Mouse (Mus musculus) frontal cortex, adult 2 months (tissue): ENCODE measurements at regions not wholly inside any gene's neighbourhood (a gene's known extent, or its start where the extent isn't known, plus 50 kb on each side); places are given as distances from the start of the nearest gene placed in this dataset.

ENCODE experiments used
- DNase-seq, 2 experiments: peaks; one replicate each; pipeline ENCODE4 v3.0.0; 2022; ENCODE audit warnings: low spot score in 1 of 2; ENCODE audit errors: extremely low spot score in 1 of 2

DNA sequence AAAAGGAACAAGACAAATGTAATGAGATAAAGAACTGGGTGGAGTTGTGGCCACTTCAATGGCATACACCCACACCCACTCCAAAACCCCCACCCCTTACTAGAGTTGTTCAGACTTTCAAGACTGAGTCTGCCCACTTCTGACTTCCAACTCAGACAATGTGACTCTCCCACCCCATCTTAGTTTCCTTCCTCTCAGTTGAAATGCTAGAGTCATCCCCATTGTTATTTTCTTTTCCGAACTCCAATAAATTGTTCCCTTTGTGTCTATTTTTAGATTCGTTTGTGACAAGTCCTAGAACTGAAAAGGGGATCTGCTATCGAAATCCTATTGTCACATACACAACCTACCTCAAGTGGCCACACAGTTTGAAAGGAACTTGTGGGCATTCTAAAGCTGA, 200.7 kb upstream of the Bmp2 start:
- no peak for DNase-seq

DNA sequence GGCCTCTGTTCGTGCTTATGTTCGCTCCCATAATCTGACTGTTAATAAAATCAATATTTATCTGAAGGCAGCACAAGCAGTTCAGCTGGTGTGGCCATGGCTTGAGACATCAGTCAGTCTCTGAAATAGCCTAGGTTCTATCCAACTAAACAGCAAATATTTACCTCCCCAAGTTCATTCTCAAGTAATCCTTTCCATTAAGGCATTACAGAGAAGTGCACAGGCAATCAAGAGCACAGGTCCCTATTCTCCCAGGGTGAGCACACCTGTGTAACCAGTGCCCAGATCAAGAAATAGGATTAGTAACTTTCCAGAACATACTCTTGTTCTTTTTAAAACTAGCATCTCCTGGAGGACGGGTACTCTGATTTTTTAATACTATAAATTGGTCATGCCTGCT, 199.2 kb upstream of the Bmp2 start:
- DNase-seq: no peak

DNA sequence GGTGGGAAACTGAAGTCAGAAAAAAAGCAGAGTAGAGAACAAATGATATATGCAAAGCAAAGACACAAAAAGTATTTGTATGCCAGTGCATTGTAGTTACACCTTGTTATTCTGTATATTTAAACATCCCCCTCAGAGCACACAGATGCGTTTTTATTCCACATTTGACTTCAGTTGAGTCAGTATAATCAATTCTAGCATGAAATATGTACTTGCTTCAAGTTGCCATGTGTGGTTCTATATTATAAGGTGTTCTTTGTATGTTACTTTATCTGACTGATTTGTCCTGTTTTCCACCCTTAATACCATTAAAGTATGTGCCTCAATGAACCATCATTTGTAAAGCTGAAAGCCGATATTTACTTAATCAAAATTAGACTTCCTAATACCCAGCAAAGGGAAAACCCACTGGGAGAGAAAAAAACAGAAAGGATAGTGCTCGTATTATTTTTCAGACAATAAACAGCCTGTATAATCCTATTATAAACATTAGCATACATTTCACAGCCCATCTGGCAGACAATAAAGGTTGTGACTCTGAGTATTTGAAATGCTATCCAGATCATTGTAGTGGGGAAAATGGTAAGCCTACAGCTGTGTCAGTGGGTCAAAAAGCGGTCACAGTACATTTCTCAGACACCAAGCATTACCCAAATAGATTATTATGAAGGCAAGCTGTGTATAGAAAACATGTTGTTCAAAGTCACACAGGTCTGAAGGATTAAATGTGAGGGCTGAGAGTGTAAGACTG, 189.1 kb upstream of the Bmp2 start:
- DNase-seq: no peak

DNA sequence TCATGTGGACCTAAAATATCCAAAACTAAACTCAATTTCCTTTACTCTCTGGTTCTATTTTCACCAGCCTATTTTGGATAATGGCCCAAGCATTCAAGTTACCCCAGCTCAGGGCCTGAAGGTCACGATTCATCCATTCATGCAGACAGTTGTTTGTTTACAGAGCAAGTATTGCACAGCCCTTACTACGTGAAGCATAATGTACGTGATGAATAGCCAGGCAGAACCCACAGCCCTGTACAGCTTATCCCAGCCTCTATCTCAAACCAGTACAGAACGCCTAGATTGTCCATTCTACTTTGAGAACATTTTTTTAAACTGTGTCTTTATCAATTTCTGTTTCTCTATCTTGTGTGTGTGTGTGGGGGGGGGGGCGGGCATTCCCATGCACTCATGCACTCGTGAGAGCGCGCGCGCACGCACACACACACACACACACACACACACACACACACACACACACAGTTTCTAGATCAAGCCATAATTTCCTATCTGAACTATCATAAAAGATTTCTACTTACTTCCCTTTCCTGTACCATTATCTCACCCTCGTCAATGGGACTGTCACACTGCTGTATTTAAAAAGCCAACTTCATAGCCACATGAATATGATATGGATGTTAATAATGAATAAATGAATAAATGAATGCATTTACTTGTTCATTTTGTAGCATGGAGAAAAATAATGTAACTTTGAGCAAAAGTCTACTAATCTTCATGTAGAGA, 180.3 kb upstream of the Bmp2 start:
- no peak for DNase-seq

DNA sequence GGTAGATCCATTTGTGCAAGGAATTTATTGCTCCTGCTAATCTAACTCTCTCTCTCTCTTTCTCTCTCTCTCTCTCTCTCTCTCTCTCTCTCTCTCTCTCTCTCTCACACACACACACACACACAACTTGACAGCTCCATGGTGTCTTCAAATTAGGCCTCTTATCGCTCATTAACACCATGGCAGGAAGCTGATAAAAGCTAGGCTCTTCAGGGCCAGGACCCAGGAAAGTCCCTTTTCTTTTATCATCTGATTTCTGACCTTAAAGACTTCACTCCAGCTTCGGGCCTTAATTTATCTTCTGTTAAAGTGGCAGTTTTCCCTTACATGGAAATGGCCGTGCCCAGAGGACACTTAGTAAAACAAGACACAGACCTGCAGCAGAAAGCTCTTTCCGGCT, 178.4 kb upstream of the Bmp2 start:
- no peak for DNase-seq

DNA sequence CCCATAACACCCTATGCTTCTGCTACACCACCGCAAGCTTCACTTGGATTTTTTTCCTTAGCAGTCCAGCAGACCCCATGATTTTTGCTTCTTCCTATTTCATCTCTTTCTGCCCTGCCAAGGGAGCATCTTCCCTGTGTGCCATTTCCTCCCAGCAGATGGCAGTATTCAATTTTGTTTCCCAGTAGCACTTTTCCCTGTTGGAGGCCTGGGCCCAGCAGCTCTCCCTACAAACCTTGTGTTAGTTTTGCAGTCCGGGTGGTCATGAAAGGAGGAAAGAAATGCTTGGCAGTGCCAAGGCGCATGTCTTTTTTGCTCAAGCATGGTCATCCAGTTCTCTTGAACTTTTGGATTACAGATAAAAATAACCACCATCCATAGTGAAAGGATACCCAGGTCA, 170.9 kb upstream of the Bmp2 start:
- DNase-seq: peak; percentile 13 to 75

DNA sequence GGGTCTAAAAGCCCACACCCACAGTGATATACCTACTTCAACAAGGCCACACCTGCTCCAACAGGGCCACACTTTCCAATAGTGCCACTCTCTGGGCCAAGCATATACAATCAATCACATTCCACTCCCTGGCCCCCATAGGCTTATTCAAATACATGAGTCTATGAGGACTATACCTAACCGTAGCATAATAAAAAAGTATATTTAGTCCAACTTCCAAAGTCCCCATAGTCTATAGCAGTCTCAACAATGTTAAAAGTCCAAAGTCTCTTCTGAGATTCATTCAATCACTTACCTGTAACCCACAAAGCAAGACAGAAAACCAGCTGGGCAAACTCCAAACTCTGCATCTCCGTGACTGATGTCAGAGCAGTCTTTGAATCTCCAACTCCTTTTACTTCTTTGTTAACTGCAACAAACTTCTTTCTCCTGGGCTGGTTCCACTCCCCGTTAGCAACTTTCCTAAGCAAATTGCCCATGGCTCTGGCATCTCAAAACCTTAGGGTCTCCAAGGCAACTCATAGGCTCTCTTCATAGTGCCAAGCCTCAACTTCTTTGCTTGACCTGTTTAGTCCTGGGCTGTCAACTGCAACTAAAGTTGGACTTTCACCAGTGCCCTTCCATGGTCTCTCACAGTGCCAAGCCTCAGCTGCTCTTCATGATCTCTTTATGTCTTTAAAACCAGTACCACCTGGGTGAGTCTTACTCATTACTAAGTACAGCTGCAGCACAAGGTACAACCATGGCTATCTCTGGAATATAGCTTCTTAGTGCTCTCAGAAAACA, 168.6 kb upstream of the Bmp2 start:
- DNase-seq: no peak

DNA sequence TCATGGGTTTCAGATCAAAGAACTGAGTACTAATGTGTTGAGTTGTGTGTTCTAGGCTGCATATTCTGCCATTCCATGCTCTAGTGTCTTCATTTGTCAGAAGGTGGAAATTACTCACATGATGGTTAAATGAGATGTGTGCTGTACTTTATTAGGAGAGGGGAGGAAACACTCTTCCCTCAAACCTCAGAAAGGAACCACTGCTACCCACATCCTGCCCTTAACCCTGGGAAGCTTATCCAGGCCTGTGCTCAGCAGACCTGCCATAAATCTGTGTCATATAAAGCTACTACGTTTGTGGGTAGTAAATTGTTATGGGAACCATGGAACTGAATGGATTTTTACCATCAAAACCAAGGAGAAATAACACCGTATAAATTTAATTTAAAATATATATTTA, 166.7 kb upstream of the Bmp2 start:
- no peak for DNase-seq

DNA sequence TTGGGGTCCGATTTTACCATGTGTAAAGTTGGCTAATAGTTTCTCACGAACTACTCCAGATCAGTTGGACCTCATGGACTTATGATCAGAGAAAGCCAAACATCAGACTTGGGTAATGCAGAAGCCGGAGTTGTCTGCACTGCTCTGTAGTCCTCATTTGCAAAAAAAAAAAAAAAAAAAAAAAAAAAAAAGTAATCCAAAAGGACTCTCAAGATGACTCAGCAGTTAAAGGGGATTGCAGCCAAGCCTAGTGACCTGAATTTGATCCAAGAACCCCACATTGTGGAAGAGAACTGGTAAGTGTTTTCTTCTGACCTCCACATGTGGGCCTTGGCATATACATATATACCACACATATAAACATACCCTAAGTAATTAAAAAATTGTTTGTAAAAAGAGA, 164.6 kb upstream of the Bmp2 start:
- no peak for DNase-seq

DNA sequence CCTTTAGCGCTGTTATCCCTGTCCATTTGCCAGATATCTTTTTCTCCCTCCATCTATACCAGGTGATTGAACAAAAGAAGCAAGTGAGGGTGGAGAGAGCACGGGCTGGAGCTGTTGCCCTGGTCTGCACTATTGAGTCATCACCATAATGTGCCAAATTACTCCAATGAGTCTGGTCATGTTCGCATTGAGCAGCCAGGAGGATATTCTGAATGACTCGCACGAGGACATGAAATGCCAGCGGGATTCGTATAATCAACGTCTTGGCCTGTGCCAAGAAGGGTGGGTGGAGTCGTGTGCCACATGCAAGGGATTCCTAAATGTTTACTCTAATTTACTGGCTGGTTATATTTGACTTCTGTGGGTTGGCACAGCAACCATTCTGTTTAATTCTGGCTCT, 159.7 kb upstream of the Bmp2 start:
- DNase-seq: peak in 1 of 2 experiments; percentile 14

DNA sequence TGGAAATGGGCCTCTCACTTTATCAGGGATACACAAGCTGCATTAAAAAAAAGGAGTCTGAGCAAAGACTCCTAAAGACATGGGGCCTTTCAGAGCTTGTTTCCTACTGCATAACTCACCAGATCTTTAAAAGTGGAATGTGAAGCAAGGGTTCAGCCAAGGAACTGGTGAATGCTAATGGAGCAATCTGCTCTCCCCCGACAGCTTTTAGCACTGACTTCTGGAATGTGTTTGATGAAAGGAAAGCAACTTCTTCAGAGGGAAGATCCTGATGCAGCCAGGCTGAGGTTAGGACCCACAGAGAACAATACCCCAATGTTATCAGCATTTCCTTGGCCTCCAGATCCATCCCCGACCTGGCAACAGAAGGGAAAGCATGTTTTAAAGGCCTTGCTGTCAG, 154.4 kb upstream of the Bmp2 start:
- no peak for DNase-seq

DNA sequence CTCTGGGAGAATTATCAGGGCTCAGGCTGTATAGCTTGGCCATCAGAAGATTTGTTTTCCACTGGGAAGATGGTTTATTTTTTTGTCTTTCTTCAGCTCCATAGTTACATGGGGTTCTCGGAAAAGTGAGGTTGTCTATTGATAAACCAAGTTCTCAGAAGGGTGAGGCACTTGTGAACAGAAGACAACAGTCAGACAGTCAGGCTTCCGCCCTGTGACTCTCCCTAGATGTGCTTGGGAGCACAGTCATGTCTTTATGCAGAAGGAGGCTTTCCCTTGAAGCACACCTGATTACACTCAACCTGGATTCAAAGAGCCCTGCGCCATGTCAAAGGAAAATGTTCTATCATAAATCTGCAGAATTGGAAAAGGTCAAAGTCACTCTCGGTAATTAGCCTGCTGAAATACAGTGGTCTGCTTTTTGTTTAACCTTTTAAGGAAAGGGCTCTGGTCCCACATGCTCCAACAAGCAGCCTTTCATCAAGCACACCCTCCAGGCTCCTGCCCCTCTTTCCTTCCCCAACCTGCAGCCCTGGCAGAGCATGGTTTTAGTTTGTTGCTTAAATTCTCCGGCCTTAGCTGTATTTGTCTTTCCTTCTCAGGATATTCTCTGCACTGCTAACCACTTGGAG, 152.8 kb upstream of the Bmp2 start:
- no peak for DNase-seq

DNA sequence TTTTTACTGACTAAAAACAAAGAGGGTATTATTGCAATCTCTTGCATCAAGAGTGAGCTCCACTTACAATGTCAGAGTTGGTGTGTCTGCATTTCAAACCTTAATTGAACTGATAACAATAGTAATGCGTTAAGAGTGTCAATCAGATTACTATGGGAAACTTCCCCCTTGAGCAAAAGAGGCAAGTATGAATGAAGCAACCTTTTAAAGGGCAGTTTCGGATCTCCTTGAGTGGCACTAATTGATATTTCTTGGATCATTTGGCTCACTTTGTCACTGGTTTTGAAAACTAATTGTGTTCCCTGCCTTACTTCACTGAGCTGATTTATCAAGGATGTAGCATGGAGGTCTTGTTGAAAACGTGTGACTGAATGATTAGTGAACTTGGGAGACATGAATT, 151.0 kb upstream of the Bmp2 start:
- no peak for DNase-seq

DNA sequence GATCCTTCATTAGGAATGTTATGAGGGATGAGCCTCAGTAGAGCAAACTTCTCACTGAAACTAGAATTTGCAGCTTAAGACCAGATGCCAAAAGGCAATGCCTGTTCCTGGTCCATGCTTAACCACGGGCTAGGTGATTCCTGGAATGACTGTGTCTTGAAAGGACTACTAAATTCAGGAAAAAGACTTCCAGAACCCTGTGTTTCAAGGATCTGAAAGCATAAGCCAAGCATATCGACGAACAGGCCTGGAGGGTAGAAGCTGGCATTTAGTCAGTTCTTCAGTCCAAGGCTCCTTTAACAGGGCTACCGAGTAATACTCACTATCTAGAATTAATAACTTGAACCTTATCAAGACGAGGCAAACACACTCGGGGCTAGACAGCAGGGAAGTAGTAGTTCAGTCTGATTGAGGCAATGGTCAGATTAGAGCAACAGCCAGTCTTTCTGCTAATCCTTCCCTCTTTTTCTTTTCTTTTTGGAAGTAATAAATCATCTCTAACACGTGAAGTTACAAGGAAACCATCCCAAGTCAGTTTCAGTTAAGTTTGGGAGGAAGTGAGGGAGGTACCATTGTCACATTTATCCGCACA, 134.9 kb upstream of the Bmp2 start:
- no peak for DNase-seq

DNA sequence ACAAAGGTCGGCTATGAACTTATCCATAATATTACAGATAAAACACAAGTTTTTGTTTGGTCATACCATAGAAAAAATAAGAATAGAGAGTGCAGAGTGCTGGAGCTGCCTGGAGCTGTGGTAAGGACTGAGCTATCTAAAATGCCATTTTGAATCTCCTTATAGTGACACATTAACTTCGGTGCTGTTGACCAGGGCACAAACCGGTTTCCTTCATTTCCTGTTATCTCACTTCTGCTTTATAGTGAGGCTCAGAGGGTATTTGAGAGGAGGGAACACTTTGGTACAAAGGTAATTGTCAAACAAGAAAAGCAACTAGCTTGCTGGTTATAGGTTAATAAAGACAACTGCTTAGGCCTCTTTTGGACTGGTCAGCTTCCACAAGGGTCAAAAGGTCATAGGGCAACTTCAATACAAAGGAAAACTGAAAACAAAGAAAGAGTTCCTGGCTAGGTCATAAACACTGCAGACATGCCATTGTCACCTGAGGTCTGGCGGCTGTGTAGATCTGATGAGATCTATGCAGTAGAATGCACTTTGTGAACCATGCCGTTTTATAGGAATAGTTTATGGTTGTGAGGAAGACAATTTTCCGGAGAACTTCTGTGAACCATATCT, 132.2 kb upstream of the Bmp2 start:
- no peak for DNase-seq

DNA sequence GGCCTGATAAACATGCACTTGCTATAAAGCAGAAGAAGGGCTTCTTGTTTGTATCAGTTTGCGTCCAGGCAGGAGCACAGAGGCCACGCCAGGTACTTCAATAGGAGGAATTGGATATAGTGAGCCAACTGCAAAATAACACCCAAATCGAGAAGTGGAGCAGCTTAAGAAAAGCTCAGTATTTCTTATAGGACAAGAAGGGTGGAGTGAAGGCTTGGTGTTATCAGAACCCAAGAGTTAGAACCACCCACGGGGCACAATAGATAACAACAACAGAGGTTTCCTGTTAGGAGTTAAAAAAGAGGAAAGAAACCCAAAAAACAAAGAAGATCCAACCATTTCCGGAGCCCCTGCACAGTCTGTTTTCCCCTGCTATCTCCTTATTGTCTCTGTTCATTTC, 126.4 kb upstream of the Bmp2 start:
- DNase-seq: no peak

DNA sequence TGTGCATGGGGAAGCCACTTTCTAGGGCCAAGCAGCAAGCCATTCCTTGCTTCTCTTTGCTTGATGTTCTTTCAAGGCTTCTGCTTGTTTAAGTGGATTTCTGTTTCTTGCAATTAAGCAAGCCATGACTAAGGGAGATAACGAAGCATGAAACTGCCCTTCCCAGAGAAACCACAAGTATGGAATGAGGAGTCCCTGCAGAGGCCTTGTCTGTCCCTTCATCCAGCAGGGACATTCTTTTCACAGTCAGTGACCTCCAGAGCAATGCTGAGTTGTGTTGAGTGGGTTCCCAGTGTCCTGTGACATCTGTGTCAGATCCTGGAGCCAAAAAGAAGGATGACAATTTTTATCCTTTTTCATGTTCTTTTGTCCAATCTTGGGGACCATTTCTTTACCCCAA, 124.9 kb upstream of the Bmp2 start:
- DNase-seq: no peak

DNA sequence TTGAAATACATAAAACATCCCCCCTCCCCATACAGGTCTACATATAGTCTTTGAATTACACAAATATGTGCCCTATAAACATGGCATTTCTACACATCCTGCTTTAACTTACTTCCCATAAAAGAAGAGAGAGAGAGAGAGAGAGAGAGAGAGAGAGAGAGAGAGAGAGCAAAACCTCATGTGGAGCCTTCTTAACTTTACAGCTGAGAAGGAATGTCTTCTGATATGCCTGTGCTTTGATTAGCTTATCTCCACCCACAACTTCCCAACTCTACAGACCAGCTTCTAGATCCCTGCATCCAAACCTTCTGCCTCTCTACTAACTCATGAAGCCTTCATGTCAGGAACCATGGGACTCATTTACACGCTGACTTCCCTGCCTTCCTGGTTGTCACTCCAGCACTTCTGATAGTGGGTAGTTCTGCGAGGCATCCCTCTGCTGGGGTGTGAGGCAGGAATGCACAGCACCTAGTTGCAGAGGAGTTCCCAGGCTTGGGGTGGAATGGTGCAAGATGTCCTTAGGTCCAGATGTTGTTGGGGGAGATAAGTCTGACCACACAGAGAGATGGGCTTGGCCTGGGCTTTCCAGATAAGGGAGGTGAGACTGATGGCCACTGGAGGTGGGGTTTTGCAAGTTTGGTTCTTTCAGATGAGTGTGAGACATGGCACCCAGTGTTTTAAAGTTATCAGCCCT, 122.4 kb upstream of the Bmp2 start:
- DNase-seq: no peak

DNA sequence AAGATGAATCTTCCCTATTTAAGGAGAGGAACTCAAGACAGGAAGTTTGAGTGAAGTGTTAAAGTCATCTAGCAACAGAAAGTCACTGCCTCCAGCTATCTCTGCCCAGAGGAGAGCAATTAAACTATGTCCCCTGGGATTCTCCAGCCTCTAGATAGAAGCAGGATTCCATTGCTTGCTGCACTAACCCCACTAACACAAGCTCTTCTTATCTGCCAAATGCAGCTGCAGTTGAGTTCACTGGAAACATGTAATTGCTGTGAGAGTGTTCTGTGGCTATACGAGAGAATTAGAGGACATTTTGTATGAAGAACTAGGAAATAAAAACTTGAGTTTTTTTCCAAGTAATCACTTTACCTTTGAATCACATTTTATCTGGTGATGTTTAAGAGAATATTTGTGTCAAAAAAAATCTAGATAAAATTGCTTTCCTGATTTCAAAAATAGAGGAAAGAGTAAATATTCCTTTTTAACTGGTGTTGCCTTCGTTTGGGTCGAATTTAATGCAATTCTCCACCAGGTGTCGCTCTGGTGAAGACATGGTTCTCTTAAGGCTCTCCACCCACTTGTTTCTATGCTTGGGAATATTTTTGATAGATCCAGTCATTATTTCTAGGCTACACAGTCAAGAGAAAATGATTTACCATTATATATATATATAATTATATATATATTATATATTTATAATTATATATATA, 121.1 kb upstream of the Bmp2 start:
- DNase-seq: peak in 1 of 2 experiments; percentile 15
